Mouse (Mus musculus): Measurements from ENCODE around the gene Erich4. TPM values are rescaled to one million over a fixed set of nuclear protein-coding genes. Genes with fewer than 3 reads are reported as not detected.

Erich4 gene
- polyA plus RNA-seq, 1 experiment from 2014 or later: not detected

GRCm38 (mm10) chr7:25568721-25569120, 47.0 kb downstream of the Erich4 start:
- Histone ChIP-seq H3K4me3 (no peak overlapping the region), H3K27me3 (replicated peaks) (no peaks in the 10 kb centered on the region), H3K36me3 (no peaks in the 10 kb centered on the region), H3K9me3 (0 out of 2 replicates have a peak, but pooled peaks cover 5% of the 10 kb centered on the region), H3K4me2 (replicated peaks) (no peak overlapping the region), H3K27ac (no peak overlapping the region), H3K9ac (no peak overlapping the region), H3K4me1 (no peaks in the 10 kb centered on the region)
- no peak for ATAC-seq (ENCODE audit: low FRiP score, low read depth)
- 96% methylated on average over 7 of the region's 7 CpGs for WGBS

Other genes starting within 250 kb of the Erich4 start
- not detected in 2 replicates for gene Cnfn, start 246.2 kb downstream of the Erich4 start, polyA plus RNA-seq (2016; fragmentation: Nextera tagmentation; extraction: Ambion mirVana)
- 10.7 and 11.6 TPM in 2 replicates for gene Lipe, start 217.2 kb downstream of the Erich4 start, polyA plus RNA-seq (2016; fragmentation: Nextera tagmentation; extraction: Ambion mirVana)
- 0.37 and 0.53 TPM in 2 replicates for gene Cxcl17, start 203.0 kb downstream of the Erich4 start, polyA plus RNA-seq (2016; fragmentation: Nextera tagmentation; extraction: Ambion mirVana)
- gene Ceacam1, start 138.3 kb downstream of the Erich4 start, polyA plus RNA-seq (2016; fragmentation: Nextera tagmentation; extraction: Ambion mirVana): 0.78 and 1.3 TPM in 2 replicates
- gene Ceacam2, start 76.0 kb downstream of the Erich4 start, polyA plus RNA-seq (2016; fragmentation: Nextera tagmentation; extraction: Ambion mirVana): not detected in 2 replicates
- 27.5 and 31.2 TPM in 2 replicates for gene Dmac2, start 3.5 kb upstream of the Erich4 start, polyA plus RNA-seq (2016; fragmentation: Nextera tagmentation; extraction: Ambion mirVana)
- 1.8 and 2.7 TPM in 2 replicates for gene B3gnt8, start 10.8 kb upstream of the Erich4 start, polyA plus RNA-seq (2016; fragmentation: Nextera tagmentation; extraction: Ambion mirVana)
- gene Bckdha, start 43.1 kb upstream of the Erich4 start, polyA plus RNA-seq (2016; fragmentation: Nextera tagmentation; extraction: Ambion mirVana): 48.3 and 48.4 TPM in 2 replicates
- gene Exosc5, start 43.3 kb upstream of the Erich4 start, polyA plus RNA-seq (2016; fragmentation: Nextera tagmentation; extraction: Ambion mirVana): 54.7 and 55.2 TPM in 2 replicates
- gene Tmem91, start 59.3 kb upstream of the Erich4 start, polyA plus RNA-seq (2016; fragmentation: Nextera tagmentation; extraction: Ambion mirVana): 3.4 and 5.7 TPM in 2 replicates
- 34.8 and 35.7 TPM in 2 replicates for gene B9d2, start 64.9 kb upstream of the Erich4 start, polyA plus RNA-seq (2016; fragmentation: Nextera tagmentation; extraction: Ambion mirVana)
- 2.4 and 2.6 TPM in 2 replicates for gene Tgfb1, start 71.1 kb upstream of the Erich4 start, polyA plus RNA-seq (2016; fragmentation: Nextera tagmentation; extraction: Ambion mirVana)
- gene Ccdc97, start 103.2 kb upstream of the Erich4 start, polyA plus RNA-seq (2016; fragmentation: Nextera tagmentation; extraction: Ambion mirVana): 31.3 and 34.0 TPM in 2 replicates
- 64.7 and 67.0 TPM in 2 replicates for gene Hnrnpul1, start 138.9 kb upstream of the Erich4 start, polyA plus RNA-seq (2016; fragmentation: Nextera tagmentation; extraction: Ambion mirVana)
- gene Axl, start 172.8 kb upstream of the Erich4 start, polyA plus RNA-seq (2016; fragmentation: Nextera tagmentation; extraction: Ambion mirVana): 33.0 and 35.7 TPM in 2 replicates
- 2.9 and 4.0 TPM in 2 replicates for gene Cyp2s1, start 201.0 kb upstream of the Erich4 start, polyA plus RNA-seq (2016; fragmentation: Nextera tagmentation; extraction: Ambion mirVana)

Measured in neural tube, embryonic 12.5 days (tissue).